Mouse (Mus musculus) neural tube, embryonic 14.5 days (tissue): ENCODE results near the gene Mllt10. TPM values are rescaled to one million over a fixed set of nuclear protein-coding genes. Genes with fewer than 3 reads are reported as not detected.
A peak's percentile ranks its signal among the peaks of the same experiment; 100 is the strongest.

ENCODE experiments used
- ATAC-seq: fragments of 200-750 bp; cut with Nextera tagmentation; 2 replicates; pipeline ENCODE4 v1.8.0; 2017; ENCODE audit warnings: low read depth, mild to moderate bottlenecking, moderate TSS enrichment, moderate library complexity
- H3K27ac ChIP-seq: fragments of 300-500 bp; sonication (generic); 2 replicates; pipeline ENCODE4 v1.5.1; 2014; ENCODE audit warnings: low read depth, mild to moderate bottlenecking, control low read depth, low read length, moderate library complexity, mixed read lengths
- H3K27me3 ChIP-seq: fragments of 300-500 bp; sonication (generic); 2 replicates; pipeline ENCODE4 v1.6.1; 2014; ENCODE audit warnings: low read length; ENCODE audit not compliant: control insufficient read depth, insufficient read depth
- H3K36me3 ChIP-seq: fragments of 300-500 bp; sonication (generic); 2 replicates; pipeline ENCODE4 v1.6.1; 2014; ENCODE audit warnings: low read length, mixed read lengths; ENCODE audit not compliant: control insufficient read depth, insufficient read depth
- H3K4me1 ChIP-seq: fragments of 300-500 bp; sonication (generic); 2 replicates; pipeline ENCODE4 v1.6.1; 2014; ENCODE audit warnings: low read length; ENCODE audit not compliant: control insufficient read depth, insufficient read depth
- H3K4me2 ChIP-seq: fragments of 300-500 bp; sonication (generic); 2 replicates; pipeline ENCODE4 v1.6.1; 2014; ENCODE audit warnings: mild to moderate bottlenecking, low read depth, low read length, control low read depth
- H3K4me3 ChIP-seq: fragments of 300-500 bp; sonication (generic); 2 replicates; pipeline ENCODE4 v1.5.1; 2014; ENCODE audit warnings: low read depth, low read length, control low read depth, mixed read lengths
- H3K9ac ChIP-seq: fragments of 300-500 bp; sonication (generic); replicated peaks from 2 replicates; pipeline ENCODE4 v1.6.1; 2014; ENCODE audit warnings: low read depth, mild to moderate bottlenecking, control low read depth, low read length, mixed read lengths
- H3K9me3 ChIP-seq: fragments of 300-500 bp; sonication (generic); 2 replicates; pipeline ENCODE4 v1.6.1; 2016; ENCODE audit warnings: low read length; ENCODE audit not compliant: control insufficient read depth
- WGBS: fragments of 180-500 bp; shearing (Covaris S2); extraction: QIAGEN DNeasy Blood & Tissue Kit; methylation state at CpG from one replicate; pipeline ENCODE4 v1.1.7; 2014; 5-methylcytosine and 5-hydroxymethylcytosine counted together
- polyA plus RNA-seq: library from polyadenylated mRNA; unstranded; fragments of >200 nt; fragmentation: Nextera tagmentation; extraction: Ambion mirVana; gene quantifications from 2 replicates; pipeline ENCODE4 v1.2.1, GENCODE M21; 2014

Gene Mllt10
- polyA plus RNA-seq, 1 experiment from 2014 or later, result 34.6 TPM

- Histone ChIP-seq H3K4me3 (no peak overlapping the region), H3K9me3 (no peaks in the 10 kb centered on the region), H3K9ac (no peak overlapping the region), H3K4me2 (no peak overlapping the region), H3K4me1 (peaks cover 17% of the 10 kb centered on the region; the same call in 1 of the 2 replicates), H3K36me3 (no peaks in the 10 kb centered on the region), H3K27me3 (no peaks in the 10 kb centered on the region), H3K27ac (no peak overlapping the region)
- WGBS, result 26% methylated on average over 2 of the region's 2 CpGs
- no peak for ATAC-seq
Measured at GRCm38 (mm10) chr2:18053951-18054530, 996 bp upstream of the Mllt10 start.

DNA sequence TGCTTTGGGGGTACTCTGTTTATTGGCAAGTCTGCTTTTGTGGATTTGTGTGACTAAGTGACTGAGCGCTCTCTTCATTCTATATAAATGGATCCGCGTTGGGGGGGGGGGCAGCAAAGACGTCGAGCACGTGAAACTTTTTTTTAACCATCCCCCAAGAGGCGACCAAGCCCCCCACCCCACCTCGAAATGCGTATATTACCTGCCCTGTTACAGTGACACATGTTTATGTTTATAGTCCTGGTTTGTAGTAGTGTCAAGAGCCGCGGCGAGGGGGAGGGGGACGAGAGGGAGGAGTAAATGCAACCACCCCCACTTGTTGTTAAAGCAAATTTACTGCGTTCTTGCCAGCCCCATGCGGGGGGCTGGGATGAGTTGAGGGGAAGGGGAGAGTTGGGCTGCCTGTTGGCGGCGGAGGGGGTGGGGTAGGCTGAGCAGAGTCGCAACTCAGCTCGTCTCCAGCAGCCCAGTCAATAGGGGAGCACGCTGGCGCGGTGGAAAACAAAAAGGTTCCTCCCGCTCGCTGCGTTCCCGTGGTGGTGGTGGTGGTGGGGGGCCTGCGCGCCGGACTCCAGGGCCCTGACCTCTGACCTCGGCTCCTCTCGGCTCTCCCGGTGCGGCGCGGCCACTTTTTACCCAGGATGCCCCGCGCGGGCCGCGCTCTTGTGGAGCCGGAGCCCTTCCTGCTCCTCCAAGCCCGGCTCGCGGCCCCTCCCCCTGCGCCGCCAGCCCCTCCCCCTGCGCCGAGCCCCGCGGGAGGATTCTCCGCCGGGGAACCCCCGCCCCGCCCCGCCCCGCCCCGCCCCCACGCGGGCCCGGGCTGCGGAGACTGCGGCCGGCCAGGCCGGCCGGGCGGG, 1.1 kb downstream of the Mllt10 start:
- WGBS, result under 1% methylated on average over 47 of the region's 66 CpGs
- H3K4me1 ChIP-seq, result peaks cover 6% of the 10 kb centered on the region; the same call in 1 of the 2 replicates

GRCm38 (mm10) chr2:18056786-18057255, 1.8 kb downstream of the Mllt10 start:
- Histone ChIP-seq H3K27ac (peak overlapping the region; percentile 99), H3K4me1 (peaks cover 6% of the 10 kb centered on the region; the same call in 1 of the 2 replicates), H3K4me3 (peak overlapping the region; percentile 63), H3K4me2 (peak overlapping the region; percentile 69), H3K27me3 (no peaks in the 10 kb centered on the region), H3K36me3 (no peaks in the 10 kb centered on the region), H3K9me3 (no peaks in the 10 kb centered on the region), H3K9ac (peak overlapping the region; percentile 61)
- WGBS, result under 1% methylated on average over 43 of the region's 50 CpGs
- ATAC-seq, result peak; percentile 91

More for the DNA sequence above, 1.1 kb downstream of the Mllt10 start:
- Histone ChIP-seq H3K4me3 (peak overlapping the region; percentile 63), H3K9me3 (no peaks in the 10 kb centered on the region), H3K27me3 (no peaks in the 10 kb centered on the region), H3K36me3 (no peaks in the 10 kb centered on the region), H3K27ac (peak overlapping the region; percentile 99), H3K4me2 (peak overlapping the region; percentile 69), H3K9ac (peak overlapping the region; percentile 61)
- peak; percentile 92 for ATAC-seq

DNA sequence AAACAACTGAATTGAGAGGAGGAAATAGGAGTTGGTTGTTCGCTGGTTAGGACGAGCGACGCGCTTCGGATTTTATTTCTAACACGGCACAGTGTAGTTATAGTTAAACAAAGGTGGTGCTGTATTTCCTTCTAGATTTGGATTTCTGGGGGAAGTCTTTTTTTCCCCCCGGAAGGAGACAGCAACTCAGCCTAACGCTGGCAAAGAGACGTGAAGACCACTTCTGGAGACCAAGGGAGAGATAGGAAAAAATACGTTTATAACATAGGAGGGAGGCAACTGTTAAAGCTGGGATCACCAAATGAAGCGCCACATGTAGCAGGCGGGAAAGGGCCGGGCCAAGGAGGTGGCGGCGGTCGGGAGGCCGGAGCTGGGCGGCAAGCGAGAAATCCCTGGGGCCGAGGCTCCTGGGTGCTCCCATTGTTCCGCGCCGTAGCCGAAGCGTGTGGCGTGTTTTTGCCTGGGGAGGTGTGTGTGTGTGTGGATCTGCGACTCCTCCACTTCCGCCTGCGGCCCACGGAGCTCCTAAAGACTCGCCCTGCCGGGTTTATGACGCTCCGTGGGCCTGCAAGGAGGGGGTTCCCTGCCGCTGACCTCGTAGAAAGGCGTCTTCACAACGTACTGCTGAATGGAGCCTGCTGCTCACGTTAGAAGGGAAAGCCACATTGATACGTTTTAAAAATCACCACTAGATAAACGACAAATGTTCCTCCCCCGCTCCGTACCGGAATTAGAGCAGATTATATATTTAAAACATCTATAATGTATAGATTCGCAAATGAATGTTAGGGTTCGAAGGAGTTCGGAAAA, 2.5 kb downstream of the Mllt10 start:
- H3K9me3 ChIP-seq, result no peaks in the 10 kb centered on the region
- H3K4me1 ChIP-seq, result peaks cover 6% of the 10 kb centered on the region; the same call in 1 of the 2 replicates
- peak overlapping the region; percentile 99 for H3K27ac ChIP-seq
- under 1% methylated on average over 47 of the region's 48 CpGs for WGBS
- peak; percentile 3 for ATAC-seq
- H3K4me2 ChIP-seq, result peak overlapping the region; percentile 69
- peak overlapping the region; percentile 63 for H3K4me3 ChIP-seq
- peak overlapping the region; percentile 61 for H3K9ac ChIP-seq
- H3K27me3 ChIP-seq, result no peaks in the 10 kb centered on the region
- H3K36me3 ChIP-seq, result no peaks in the 10 kb centered on the region

DNA sequence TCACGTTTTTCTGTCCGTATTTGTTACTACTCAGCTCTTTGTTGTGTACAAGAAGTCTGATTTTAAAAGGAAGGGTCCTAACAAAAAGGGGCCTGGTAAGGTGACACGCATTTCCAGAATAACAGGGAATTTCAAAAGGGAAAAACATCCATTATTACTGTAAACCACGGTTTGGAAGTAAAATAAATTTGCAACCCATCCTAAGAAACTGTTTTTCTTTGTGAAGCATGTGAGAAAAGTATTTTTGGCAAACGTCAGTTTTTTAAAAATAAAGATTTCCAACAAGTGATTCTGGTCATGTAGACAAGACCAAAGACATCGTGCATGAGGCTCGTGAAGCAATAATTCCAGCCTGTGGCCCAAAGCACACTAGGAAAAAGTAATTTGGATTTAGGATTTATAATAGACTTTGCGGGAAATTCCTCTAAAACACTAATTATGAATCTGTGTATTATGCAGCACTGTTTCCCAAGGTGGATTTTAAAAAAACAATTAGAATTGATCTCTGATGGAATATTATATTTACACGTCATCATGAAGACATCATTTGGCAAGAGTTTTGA, 3.2 kb downstream of the Mllt10 start:
- 9% methylated on average over 9 of the region's 9 CpGs for WGBS
- Histone ChIP-seq H3K4me1 (peaks cover 6% of the 10 kb centered on the region; the same call in 1 of the 2 replicates), H3K9me3 (no peaks in the 10 kb centered on the region), H3K4me3 (peak overlapping the region; percentile 63), H3K27me3 (no peaks in the 10 kb centered on the region), H3K27ac (peak overlapping the region; percentile 99), H3K9ac (peak overlapping the region; percentile 61), H3K4me2 (peak overlapping the region; percentile 69), H3K36me3 (no peaks in the 10 kb centered on the region)
- ATAC-seq, result no peak

- H3K9me3 ChIP-seq, result no peaks in the 10 kb centered on the region
- WGBS, result 17% methylated on average over 2 of the region's 2 CpGs
- H3K4me2 ChIP-seq, result no peak overlapping the region
- H3K4me3 ChIP-seq, result no peak overlapping the region
- no peaks in the 10 kb centered on the region for H3K27me3 ChIP-seq
- peaks cover 6% of the 10 kb centered on the region; the same call in 1 of the 2 replicates for H3K4me1 ChIP-seq
- no peaks in the 10 kb centered on the region for H3K36me3 ChIP-seq
- H3K27ac ChIP-seq, result no peak overlapping the region
- no peak overlapping the region; the same call in 1 of the 2 replicates for H3K9ac ChIP-seq
- no peak for ATAC-seq
Measured at GRCm38 (mm10) chr2:18059063-18059462, 4.0 kb downstream of the Mllt10 start.

- 89% methylated on average over 1 of the region's 1 CpGs for WGBS
Measured at GRCm38 (mm10) chr2:18059891-18060290, 4.9 kb downstream of the Mllt10 start.

DNA sequence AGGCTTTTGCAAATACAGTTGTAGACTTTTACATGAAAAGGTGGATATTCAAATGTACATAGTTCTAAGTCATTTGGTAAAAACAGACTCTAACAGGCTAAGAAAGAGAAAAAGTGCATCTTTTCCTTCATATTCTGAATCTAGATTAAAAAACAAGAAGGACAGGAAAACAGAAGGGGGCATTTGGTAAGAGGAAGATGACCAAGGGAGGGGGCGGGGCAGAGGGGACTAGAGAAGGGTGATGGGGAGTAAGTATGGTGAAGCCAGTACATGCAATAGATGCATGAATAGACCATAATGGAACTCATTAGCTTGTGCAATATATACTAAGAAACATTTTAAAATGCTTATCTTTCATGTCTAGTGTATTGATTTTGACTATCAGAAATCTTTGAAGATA, 5.4 kb downstream of the Mllt10 start:
- 68% methylated on average over 1 of the region's 1 CpGs for WGBS

More at GRCm38 (mm10) chr2:18059891-18060290, 4.9 kb downstream of the Mllt10 start:
- H3K4me2 ChIP-seq, result no peak overlapping the region
- H3K27me3 ChIP-seq, result no peaks in the 10 kb centered on the region
- H3K4me3 ChIP-seq, result no peak overlapping the region
- no peaks in the 10 kb centered on the region for H3K9me3 ChIP-seq
- no peaks in the 10 kb centered on the region for H3K36me3 ChIP-seq
- H3K27ac ChIP-seq, result no peak overlapping the region
- H3K4me1 ChIP-seq, result peaks cover 6% of the 10 kb centered on the region; the same call in 1 of the 2 replicates
- no peak for ATAC-seq
- H3K9ac ChIP-seq, result no peak overlapping the region

More for the DNA sequence above, 5.4 kb downstream of the Mllt10 start:
- no peaks in the 10 kb centered on the region for H3K9me3 ChIP-seq
- no peak overlapping the region for H3K27ac ChIP-seq
- no peak overlapping the region for H3K4me2 ChIP-seq
- H3K4me1 ChIP-seq, result peaks cover 6% of the 10 kb centered on the region; the same call in 1 of the 2 replicates
- no peak overlapping the region for H3K9ac ChIP-seq
- H3K27me3 ChIP-seq, result no peaks in the 10 kb centered on the region
- H3K4me3 ChIP-seq, result no peak overlapping the region
- ATAC-seq, result no peak
- H3K36me3 ChIP-seq, result no peaks in the 10 kb centered on the region
